Mouse (Mus musculus) ES-Bruce4 (cell line): ENCODE results near the gene Cavin1. TPM values are rescaled to one million over a fixed set of nuclear protein-coding genes. Genes with fewer than 3 reads are reported as not detected.
A peak's percentile ranks its signal among the peaks of the same experiment; 100 is the strongest.

Source experiments
- H3K27ac ChIP-seq: 2 replicates; pipeline ENCODE4 v1.5.1; 2012; ENCODE audit warnings: low read length, inconsistent platforms; ENCODE audit not compliant: insufficient read depth
- H3K27me3 ChIP-seq: 2 replicates; pipeline ENCODE4 v1.6.1; 2012; ENCODE audit warnings: mild to moderate bottlenecking, low read length, inconsistent platforms; ENCODE audit not compliant: control insufficient read depth, poor library complexity, insufficient read depth, severe bottlenecking
- H3K36me3 ChIP-seq: 2 replicates; pipeline ENCODE4 v1.6.1; 2012; ENCODE audit warnings: inconsistent platforms, mild to moderate bottlenecking, low read length, moderate library complexity; ENCODE audit not compliant: control insufficient read depth, poor library complexity, insufficient read depth, severe bottlenecking
- H3K4me1 ChIP-seq: one replicate; pipeline ENCODE4 v1.8.1; 2011; ENCODE audit warnings: low read length; ENCODE audit not compliant: control insufficient read depth, insufficient read depth
- H3K4me3 ChIP-seq: 2 replicates; pipeline ENCODE4 v1.5.1; 2011; ENCODE audit warnings: low read depth, mild to moderate bottlenecking, low read length
- H3K9ac ChIP-seq: 2 replicates; pipeline ENCODE4 v1.6.1; 2012; ENCODE audit warnings: low read depth, mild to moderate bottlenecking, inconsistent platforms; ENCODE audit not compliant: poor library complexity, severe bottlenecking
- H3K9me3 ChIP-seq: replicated peaks from 2 replicates; pipeline ENCODE4 v1.6.1; 2012; ENCODE audit warnings: mild to moderate bottlenecking, low read length, inconsistent platforms; ENCODE audit not compliant: control insufficient read depth, poor library complexity, insufficient read depth, severe bottlenecking
- CTCF ChIP-seq: IDR thresholded peaks from one replicate; pipeline ENCODE4 v1.8.1; 2011; ENCODE audit warnings: low read depth, low read length
- EP300 ChIP-seq: IDR thresholded peaks from 2 replicates; pipeline ENCODE4 v1.6.1; 2011; ENCODE audit warnings: low read depth, low read length; ENCODE audit not compliant: insufficient read depth
- POLR2A ChIP-seq: IDR thresholded peaks from one replicate; pipeline ENCODE4 v1.8.1; 2011; ENCODE audit warnings: low read length; ENCODE audit not compliant: insufficient read depth
- polyA plus RNA-seq: library from polyadenylated mRNA; stranded (reverse); fragments of >200 nt; gene quantifications from 2 replicates; pipeline ENCODE4 v1.2.4, GENCODE M21; 2011; ENCODE audit warnings: low read depth; ENCODE audit not compliant: missing spikeins, insufficient read depth, insufficient read length

Cavin1 gene
- polyA plus RNA-seq, 1 experiment = 78.5 TPM

- Histone ChIP-seq H3K9ac (0 out of 2 replicates have a peak overlapping the region, but pooled peaks have one; percentile 14), H3K27me3 (no peaks in the 10 kb centered on the region), H3K27ac (no peak overlapping the region), H3K4me1 (no peaks in the 10 kb centered on the region), H3K4me3 (no peak overlapping the region), H3K36me3 (no peaks in the 10 kb centered on the region), H3K9me3 (no peaks in the 10 kb centered on the region)
- TF ChIP-seq CTCF = no peak
- no peak for TF ChIP-seq POLR2A
- TF ChIP-seq EP300 = no peak
Observed at GRCm38 (mm10) chr11:100957915-100958469, 12.7 kb downstream of the Cavin1 start.

GRCm38 (mm10) chr11:100957244-100957643, 13.4 kb downstream of the Cavin1 start:
- no peak overlapping the region for H3K27ac ChIP-seq
- no peaks in the 10 kb centered on the region for H3K4me1 ChIP-seq
- H3K36me3 ChIP-seq = no peaks in the 10 kb centered on the region
- no peak overlapping the region for H3K4me3 ChIP-seq
- TF ChIP-seq EP300 (no peak), CTCF (peak; percentile 84)
- H3K9me3 ChIP-seq = no peaks in the 10 kb centered on the region
- H3K9ac ChIP-seq = no peak overlapping the region
- no peaks in the 10 kb centered on the region for H3K27me3 ChIP-seq

GRCm38 (mm10) chr11:100949540-100949939, 21.1 kb downstream of the Cavin1 start:
- Histone ChIP-seq H3K4me1 (no peaks in the 10 kb centered on the region), H3K9ac (no peak overlapping the region), H3K27ac (no peak overlapping the region), H3K36me3 (no peaks in the 10 kb centered on the region), H3K4me3 (no peak overlapping the region), H3K27me3 (no peaks in the 10 kb centered on the region), H3K9me3 (peaks cover 3% of the 10 kb centered on the region; the same call in 1 of the 2 replicates)
- TF ChIP-seq POLR2A (no peak), CTCF (no peak), EP300 (no peak)

GRCm38 (mm10) chr11:100948317-100948716, 22.4 kb downstream of the Cavin1 start:
- no peak overlapping the region for H3K4me3 ChIP-seq
- H3K9me3 ChIP-seq = peaks cover 3% of the 10 kb centered on the region; the same call in 1 of the 2 replicates
- no peaks in the 10 kb centered on the region for H3K36me3 ChIP-seq
- H3K27ac ChIP-seq = no peak overlapping the region
- TF ChIP-seq CTCF (no peak), EP300 (no peak), POLR2A (no peak)
- no peaks in the 10 kb centered on the region for H3K4me1 ChIP-seq
- H3K27me3 ChIP-seq = no peaks in the 10 kb centered on the region
- H3K9ac ChIP-seq = no peak overlapping the region

GRCm38 (mm10) chr11:100947548-100947947, 23.1 kb downstream of the Cavin1 start:
- no peak overlapping the region for H3K27ac ChIP-seq
- H3K9me3 ChIP-seq = peaks cover 3% of the 10 kb centered on the region; the same call in 1 of the 2 replicates
- no peaks in the 10 kb centered on the region for H3K27me3 ChIP-seq
- no peaks in the 10 kb centered on the region for H3K36me3 ChIP-seq
- no peak overlapping the region for H3K4me3 ChIP-seq
- no peak overlapping the region for H3K9ac ChIP-seq
- TF ChIP-seq EP300 = no peak
- TF ChIP-seq POLR2A = no peak
- TF ChIP-seq CTCF = peak; percentile 46
- H3K4me1 ChIP-seq = no peaks in the 10 kb centered on the region

- Histone ChIP-seq H3K27me3 (no peaks in the 10 kb centered on the region), H3K9me3 (peaks cover 3% of the 10 kb centered on the region; the same call in 1 of the 2 replicates), H3K27ac (no peak overlapping the region), H3K4me3 (no peak overlapping the region), H3K4me1 (no peaks in the 10 kb centered on the region), H3K36me3 (no peaks in the 10 kb centered on the region), H3K9ac (no peak overlapping the region)
- TF ChIP-seq CTCF = no peak
- no peak for TF ChIP-seq POLR2A
- TF ChIP-seq EP300 = no peak
Observed at GRCm38 (mm10) chr11:100946862-100947261, 23.8 kb downstream of the Cavin1 start.
